Mouse (Mus musculus): ENCODE measurements around the gene Ddx25. TPM values are rescaled to one million over a fixed set of nuclear protein-coding genes. Genes with fewer than 3 reads are reported as not detected.
A peak's percentile ranks its signal among the peaks of the same experiment; 100 is the strongest.

The Ddx25 gene
- total and polyA plus RNA-seq, 2 experiments from 2014 or later: 24.1 to 28.5 TPM

- Histone ChIP-seq H3K4me2 (ENCODE audit: low read depth, low read length, poor library complexity, severe bottlenecking) (no peak overlapping the region), H3K4me1 (ENCODE audit: insufficient read depth, low read length) (no peaks in the 10 kb centered on the region), H3K27ac (ENCODE audit: low read depth, low read length) (no peak overlapping the region), H3K27me3 (ENCODE audit: insufficient read depth, low read length) (no peaks in the 10 kb centered on the region), H3K4me3 (ENCODE audit: low read depth, low read length) (no peak overlapping the region), H3K9me3 (ENCODE audit: low read length) (no peaks in the 10 kb centered on the region), H3K9ac (replicated peaks; ENCODE audit: low read length, poor library complexity, severe bottlenecking) (no peak overlapping the region), H3K36me3 (ENCODE audit: insufficient read depth, low read length) (peaks cover 53% of the 10 kb centered on the region)
- 88% methylated on average over 2 of the region's 2 CpGs for WGBS
- no peak for DNase-seq (ENCODE audit: low spot score)
- no peak for TF ChIP-seq CTCF (IDR thresholded peaks at IDR 0.05)
- ATAC-seq (ENCODE audit: low FRiP score): no peak
These were observed 13.7 kb downstream of the Ddx25 start for GRCm38 (mm10) chr9:35544666-35545065.

GRCm38 (mm10) chr9:35543099-35543860, 15.0 kb downstream of the Ddx25 start:
- no peak overlapping the region for H3K4me3 ChIP-seq (ENCODE audit: low read depth, low read length)
- no peak for DNase-seq (ENCODE audit: low spot score)
- 66% methylated on average over 14 of the region's 14 CpGs for WGBS
- H3K4me1 ChIP-seq (ENCODE audit: insufficient read depth, low read length): no peaks in the 10 kb centered on the region
- no peak overlapping the region for H3K4me2 ChIP-seq (ENCODE audit: low read depth, low read length, poor library complexity, severe bottlenecking)
- no peak for ATAC-seq (ENCODE audit: low FRiP score)
- no peak overlapping the region for H3K27ac ChIP-seq (ENCODE audit: low read depth, low read length)
- no peaks in the 10 kb centered on the region for H3K9me3 ChIP-seq (ENCODE audit: low read length)
- no peak for TF ChIP-seq CTCF (IDR thresholded peaks at IDR 0.05)
- no peaks in the 10 kb centered on the region for H3K27me3 ChIP-seq (ENCODE audit: insufficient read depth, low read length)
- no peak overlapping the region for H3K9ac ChIP-seq (replicated peaks; ENCODE audit: low read length, poor library complexity, severe bottlenecking)
- peaks cover 53% of the 10 kb centered on the region for H3K36me3 ChIP-seq (ENCODE audit: insufficient read depth, low read length)

GRCm38 (mm10) chr9:35541941-35542340, 16.4 kb downstream of the Ddx25 start:
- no peaks in the 10 kb centered on the region for H3K27me3 ChIP-seq (ENCODE audit: insufficient read depth, low read length)
- no peak overlapping the region for H3K27ac ChIP-seq (ENCODE audit: low read depth, low read length)
- ATAC-seq (ENCODE audit: low FRiP score) (no peak), DNase-seq (ENCODE audit: low spot score) (no peak)
- no peak overlapping the region for H3K4me2 ChIP-seq (ENCODE audit: low read depth, low read length, poor library complexity, severe bottlenecking)
- H3K9ac ChIP-seq (replicated peaks; ENCODE audit: low read length, poor library complexity, severe bottlenecking): no peak overlapping the region
- peaks cover 45% of the 10 kb centered on the region for H3K36me3 ChIP-seq (ENCODE audit: insufficient read depth, low read length)
- H3K4me1 ChIP-seq (ENCODE audit: insufficient read depth, low read length): no peaks in the 10 kb centered on the region
- WGBS: 75% methylated on average over 6 of the region's 6 CpGs
- H3K4me3 ChIP-seq (ENCODE audit: low read depth, low read length): no peak overlapping the region
- TF ChIP-seq CTCF (IDR thresholded peaks at IDR 0.05): no peak
- H3K9me3 ChIP-seq (ENCODE audit: low read length): no peaks in the 10 kb centered on the region

GRCm38 (mm10) chr9:35541488-35541887, 16.8 kb downstream of the Ddx25 start:
- peak; percentile 87 for TF ChIP-seq CTCF (IDR thresholded peaks at IDR 0.05)
- no peak overlapping the region for H3K4me2 ChIP-seq (ENCODE audit: low read depth, low read length, poor library complexity, severe bottlenecking)
- 6% methylated on average over 6 of the region's 6 CpGs for WGBS

GRCm38 (mm10) chr9:35541024-35541423, 17.3 kb downstream of the Ddx25 start:
- H3K4me1 ChIP-seq (ENCODE audit: insufficient read depth, low read length): no peaks in the 10 kb centered on the region
- no peaks in the 10 kb centered on the region for H3K27me3 ChIP-seq (ENCODE audit: insufficient read depth, low read length)
- no peak for ATAC-seq (ENCODE audit: low FRiP score)
- no peak overlapping the region for H3K27ac ChIP-seq (ENCODE audit: low read depth, low read length)
- no peak overlapping the region for H3K4me3 ChIP-seq (ENCODE audit: low read depth, low read length)
- no peaks in the 10 kb centered on the region for H3K9me3 ChIP-seq (ENCODE audit: low read length)
- no peak for DNase-seq (ENCODE audit: low spot score)
- no peak overlapping the region for H3K9ac ChIP-seq (replicated peaks; ENCODE audit: low read length, poor library complexity, severe bottlenecking)
- 89% methylated on average over 5 of the region's 5 CpGs for WGBS
- TF ChIP-seq CTCF (IDR thresholded peaks at IDR 0.05): no peak
- H3K4me2 ChIP-seq (ENCODE audit: low read depth, low read length, poor library complexity, severe bottlenecking): no peak overlapping the region
- H3K36me3 ChIP-seq (ENCODE audit: insufficient read depth, low read length): peaks cover 36% of the 10 kb centered on the region

More at GRCm38 (mm10) chr9:35541488-35541887, 16.8 kb downstream of the Ddx25 start:
- ATAC-seq (ENCODE audit: low FRiP score) (peak; percentile 68), DNase-seq (ENCODE audit: low spot score) (peak; percentile 84)
- Histone ChIP-seq H3K4me3 (ENCODE audit: low read depth, low read length) (no peak overlapping the region), H3K4me1 (ENCODE audit: insufficient read depth, low read length) (no peaks in the 10 kb centered on the region), H3K9ac (replicated peaks; ENCODE audit: low read length, poor library complexity, severe bottlenecking) (no peak overlapping the region), H3K27me3 (ENCODE audit: insufficient read depth, low read length) (no peaks in the 10 kb centered on the region), H3K27ac (ENCODE audit: low read depth, low read length) (no peak overlapping the region), H3K9me3 (ENCODE audit: low read length) (no peaks in the 10 kb centered on the region), H3K36me3 (ENCODE audit: insufficient read depth, low read length) (peaks cover 40% of the 10 kb centered on the region)

- no peak for TF ChIP-seq CTCF (IDR thresholded peaks at IDR 0.05)
- Histone ChIP-seq H3K27me3 (ENCODE audit: insufficient read depth, low read length) (no peaks in the 10 kb centered on the region), H3K4me1 (ENCODE audit: insufficient read depth, low read length) (no peaks in the 10 kb centered on the region), H3K27ac (ENCODE audit: low read depth, low read length) (no peak overlapping the region), H3K36me3 (ENCODE audit: insufficient read depth, low read length) (peaks cover 18% of the 10 kb centered on the region), H3K4me3 (ENCODE audit: low read depth, low read length) (no peak overlapping the region), H3K9ac (replicated peaks; ENCODE audit: low read length, poor library complexity, severe bottlenecking) (no peak overlapping the region), H3K9me3 (ENCODE audit: low read length) (no peaks in the 10 kb centered on the region), H3K4me2 (ENCODE audit: low read depth, low read length, poor library complexity, severe bottlenecking) (no peak overlapping the region)
- ATAC-seq (ENCODE audit: low FRiP score) (no peak), DNase-seq (ENCODE audit: low spot score) (no peak)
- 76% methylated on average over 13 of the region's 13 CpGs for WGBS
These were observed 19.2 kb downstream of the Ddx25 start for GRCm38 (mm10) chr9:35539001-35539750.
